Mouse (Mus musculus) G1E (cell line): ENCODE data around the gene Errfi1. TPM values are rescaled to one million over a fixed set of nuclear protein-coding genes. Genes with fewer than 3 reads are reported as not detected.

Experiments
- ATAC-seq: 2 replicates; pipeline ENCODE4 v1.8.0; 2016; ENCODE audit warnings: mild to moderate bottlenecking; ENCODE audit not compliant: insufficient number of reproducible peaks, poor library complexity, low FRiP score, severe bottlenecking; ENCODE audit errors: extremely low read depth
- DNase-seq: peaks from one replicate; pipeline ENCODE4 v3.0.0; 2012; ENCODE audit warnings: low spot score
- H3K27me3 ChIP-seq: 2 replicates; pipeline ENCODE4 v1.6.1; 2012; ENCODE audit warnings: mild to moderate bottlenecking, low read length, inconsistent platforms; ENCODE audit not compliant: insufficient read depth
- H3K36me3 ChIP-seq: replicated peaks from 2 replicates; pipeline ENCODE3; 2012; ENCODE audit warnings: mild to moderate bottlenecking, inconsistent platforms
- H3K4me1 ChIP-seq: 2 replicates; pipeline ENCODE4 v1.6.1; 2012; ENCODE audit warnings: low read depth, low read length, inconsistent platforms, mixed read lengths; ENCODE audit not compliant: insufficient read depth
- H3K4me3 ChIP-seq: 2 replicates; pipeline ENCODE4 v1.5.1; 2012; ENCODE audit warnings: low read depth, mild to moderate bottlenecking, inconsistent platforms, low read length, moderate library complexity, mixed read lengths
- H3K9me3 ChIP-seq: replicated peaks from 2 replicates; pipeline ENCODE4 v1.6.1; 2012; ENCODE audit warnings: inconsistent platforms
- CTCF ChIP-seq: IDR thresholded peaks from 2 replicates; pipeline ENCODE4 v1.5.1; 2012; ENCODE audit warnings: low read depth, low read length, inconsistent platforms, mixed read lengths
- GATA1 ChIP-seq: IDR thresholded peaks from 2 replicates; pipeline ENCODE4 v1.6.1; 2012; ENCODE audit warnings: borderline replicate concordance, low read length, inconsistent platforms, mixed read lengths
- GATA2 ChIP-seq: IDR thresholded peaks from 2 replicates; pipeline ENCODE4 v1.6.1; 2012; ENCODE audit warnings: low read depth, low read length, inconsistent platforms, borderline replicate concordance
- POLR2AphosphoS5 ChIP-seq: IDR thresholded peaks from 2 replicates; pipeline ENCODE4 v1.6.1; 2012; ENCODE audit warnings: low read depth, low read length, inconsistent platforms; ENCODE audit not compliant: insufficient replicate concordance
- TAL1 ChIP-seq: conservative IDR thresholded peaks from 2 replicates; pipeline ENCODE4 v1.6.1; 2012; ENCODE audit warnings: low read depth, low read length, inconsistent platforms, mixed read lengths
- polyA plus RNA-seq: library from polyadenylated mRNA; stranded (reverse); fragments of >175 nt; gene quantifications from 2 replicates; pipeline ENCODE4 v1.2.3, GENCODE M21; 2012
- total RNA-seq, 2 experiments: library from RNA; stranded (forward) in 1 of 2; stranded (reverse) in 1 of 2; fragments of 200-1000 nt in 1 of 2; fragments of >200 nt in 1 of 2; fragmentation: Nextera tagmentation in 1 of 2; gene quantifications; 2 replicates each; pipeline ENCODE4 v1.2.3; 2014 to 2017

The Errfi1 gene
- total and polyA plus RNA-seq, 3 experiments: 0.05 TPM; not detected in 2

GRCm38 (mm10) chr4:150837458-150837857 lies 16.3 kb upstream of the Errfi1 start:
- DNase-seq: no peak
- Histone ChIP-seq H3K36me3 (no peaks in the 10 kb centered on the region), H3K4me1 (0 out of 2 replicates have a peak, but pooled peaks cover 3% of the 10 kb centered on the region), H3K27me3 (peaks cover 2% of the 10 kb centered on the region), H3K4me3 (no peak overlapping the region), H3K9me3 (no peaks in the 10 kb centered on the region)
- ATAC-seq: no peak
- TF ChIP-seq CTCF (no peak), TAL1 (no peak), GATA1 (no peak), GATA2 (no peak), POLR2AphosphoS5 (no peak)

- ATAC-seq (no peak), DNase-seq (no peak)
- 0 out of 2 replicates have a peak, but pooled peaks cover under 1% of the 10 kb centered on the region for H3K4me1 ChIP-seq
- H3K9me3 ChIP-seq: no peaks in the 10 kb centered on the region
- H3K36me3 ChIP-seq: no peaks in the 10 kb centered on the region
- H3K27me3 ChIP-seq: peaks cover 2% of the 10 kb centered on the region
- no peak for TF ChIP-seq CTCF
- TF ChIP-seq GATA2: no peak
- no peak for TF ChIP-seq GATA1
- TF ChIP-seq POLR2AphosphoS5: no peak
- no peak for TF ChIP-seq TAL1
- H3K4me3 ChIP-seq: no peak overlapping the region
These were observed 11.7 kb upstream of the Errfi1 start for GRCm38 (mm10) chr4:150842045-150842444.

GRCm38 (mm10) chr4:150843181-150843580 lies 10.5 kb upstream of the Errfi1 start:
- no peak for DNase-seq
- H3K9me3 ChIP-seq: no peaks in the 10 kb centered on the region

DNA sequence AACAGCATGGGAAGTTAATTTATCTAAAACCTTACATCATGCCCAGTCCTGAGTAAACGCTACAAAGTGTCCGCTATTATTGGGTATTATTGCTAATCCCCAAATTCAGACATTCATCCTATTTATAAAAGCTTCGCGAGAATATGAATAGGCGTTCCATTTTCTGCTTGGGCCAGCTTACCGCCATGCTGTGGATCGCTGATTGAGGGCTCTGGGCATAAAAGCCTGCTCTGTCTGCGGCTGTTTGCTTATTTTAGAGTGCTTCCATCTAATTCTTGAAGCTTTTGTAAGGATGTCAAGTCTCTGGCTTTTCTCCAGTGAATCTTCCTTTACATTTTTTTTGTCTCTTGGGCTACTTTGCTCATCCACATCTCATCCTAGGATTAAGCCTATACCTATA lies 7.4 kb upstream of the Errfi1 start:
- H3K4me3 ChIP-seq: no peak overlapping the region
- TF ChIP-seq TAL1 (no peak), POLR2AphosphoS5 (no peak), GATA1 (no peak), CTCF (no peak), GATA2 (no peak)
- ATAC-seq (no peak), DNase-seq (no peak)
- no peaks in the 10 kb centered on the region for H3K4me1 ChIP-seq
- peaks cover 7% of the 10 kb centered on the region for H3K27me3 ChIP-seq
- no peaks in the 10 kb centered on the region for H3K9me3 ChIP-seq
- H3K36me3 ChIP-seq: no peaks in the 10 kb centered on the region

More at GRCm38 (mm10) chr4:150843181-150843580, 10.5 kb upstream of the Errfi1 start:
- TF ChIP-seq POLR2AphosphoS5 (no peak), TAL1 (no peak), GATA1 (no peak), GATA2 (no peak), CTCF (no peak)
- Histone ChIP-seq H3K4me3 (no peak overlapping the region), H3K27me3 (peaks cover 5% of the 10 kb centered on the region; the same call in 1 of the 2 replicates), H3K4me1 (no peaks in the 10 kb centered on the region), H3K36me3 (no peaks in the 10 kb centered on the region)
- no peak for ATAC-seq

- ATAC-seq (no peak), DNase-seq (no peak)
- no peak for TF ChIP-seq CTCF
- TF ChIP-seq TAL1: no peak
- TF ChIP-seq GATA1: no peak
- no peak for TF ChIP-seq GATA2
- H3K27me3 ChIP-seq: peaks cover 11% of the 10 kb centered on the region
- no peaks in the 10 kb centered on the region for H3K4me1 ChIP-seq
- no peak overlapping the region for H3K4me3 ChIP-seq
- H3K36me3 ChIP-seq: no peaks in the 10 kb centered on the region
- peaks cover 4% of the 10 kb centered on the region; the same call in 1 of the 2 replicates for H3K9me3 ChIP-seq
These were observed 3.8 kb upstream of the Errfi1 start for GRCm38 (mm10) chr4:150849964-150850363.

DNA sequence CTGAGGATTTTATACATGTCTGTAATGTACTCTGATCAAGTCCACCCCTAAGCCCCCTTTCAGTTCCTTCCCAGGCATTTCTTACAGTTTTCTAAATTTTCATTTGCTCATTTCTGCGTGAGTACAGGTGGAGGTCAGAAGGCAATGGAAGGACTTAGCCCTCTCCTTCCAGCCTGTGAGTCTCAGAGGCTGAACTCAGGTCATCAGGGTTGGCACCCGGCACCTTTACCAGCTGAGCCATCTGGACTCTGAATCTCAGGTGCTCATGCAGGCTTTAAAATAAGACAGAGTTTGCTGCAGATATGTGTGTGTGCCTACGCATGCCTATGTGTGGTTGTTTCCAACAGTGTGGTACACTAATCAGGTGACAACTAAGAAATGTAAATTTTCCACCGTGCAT lies 2.8 kb upstream of the Errfi1 start:
- H3K4me1 ChIP-seq: no peaks in the 10 kb centered on the region
- DNase-seq (no peak), ATAC-seq (no peak)
- no peak overlapping the region for H3K4me3 ChIP-seq
- H3K27me3 ChIP-seq: peaks cover 16% of the 10 kb centered on the region
- H3K36me3 ChIP-seq: no peaks in the 10 kb centered on the region
- TF ChIP-seq CTCF (no peak), GATA2 (no peak), GATA1 (no peak), TAL1 (no peak), POLR2AphosphoS5 (no peak)
- H3K9me3 ChIP-seq: peaks cover 6% of the 10 kb centered on the region; the same call in 1 of the 2 replicates

DNA sequence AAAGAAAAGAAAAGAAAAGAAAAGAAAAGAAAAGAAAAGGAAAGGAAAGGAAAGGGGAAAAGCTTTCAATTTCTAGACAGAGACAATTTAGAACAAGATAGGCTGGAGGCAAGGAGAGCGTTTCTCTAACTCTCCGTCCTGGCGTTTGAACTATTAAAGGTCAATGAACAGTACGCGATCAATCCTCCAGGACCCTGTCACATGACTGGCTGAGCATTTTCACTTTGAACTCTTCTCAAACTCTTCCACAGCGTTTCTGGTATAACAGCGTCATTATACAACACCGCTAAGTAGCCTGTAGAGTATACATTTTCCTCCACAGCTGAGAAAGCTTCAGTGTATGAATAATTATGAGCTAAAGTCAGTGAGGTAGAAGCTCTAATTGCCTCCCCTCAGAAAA lies 1.7 kb upstream of the Errfi1 start:
- Histone ChIP-seq H3K36me3 (no peaks in the 10 kb centered on the region), H3K9me3 (peaks cover 6% of the 10 kb centered on the region; the same call in 1 of the 2 replicates), H3K4me1 (no peaks in the 10 kb centered on the region), H3K27me3 (peaks cover 19% of the 10 kb centered on the region), H3K4me3 (no peak overlapping the region)
- ATAC-seq (no peak), DNase-seq (no peak)
- TF ChIP-seq GATA2 (no peak), POLR2AphosphoS5 (no peak), TAL1 (no peak), GATA1 (no peak), CTCF (no peak)
